Mouse (Mus musculus): ENCODE results near the gene Mrgpre.

The Mrgpre gene

DNA sequence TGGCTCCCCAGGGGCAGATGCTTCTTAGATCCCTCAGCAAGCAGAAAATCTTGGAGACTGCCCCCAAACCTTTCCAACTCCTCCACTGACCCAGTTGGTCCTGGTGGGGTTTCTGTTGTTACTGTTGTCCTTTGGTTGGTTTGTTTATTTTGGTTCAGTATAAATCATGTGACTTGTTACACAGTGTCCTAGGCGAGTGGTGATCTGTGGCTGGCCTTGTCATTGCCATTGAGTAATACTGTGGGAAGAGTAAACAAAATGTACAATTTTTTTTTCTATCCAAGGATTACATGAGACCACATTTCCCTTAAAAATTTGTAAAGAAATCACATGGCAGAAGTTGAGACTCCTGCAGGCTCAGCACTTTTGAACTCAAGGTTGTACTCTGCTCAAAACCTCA, 14.8 kb downstream of the Mrgpre start:
- no peak for DNase-seq

- DNase-seq: no peak
Observed at GRCm38 (mm10) chr7:143768267-143768666, 16.0 kb downstream of the Mrgpre start.

- DNase-seq: no peak
Observed at GRCm38 (mm10) chr7:143766893-143767292, 17.4 kb downstream of the Mrgpre start, which contains the start of gene Mrgprg. Mrgprg (minus strand) TSS chr7:143766993.

GRCm38 (mm10) chr7:143764876-143765530, 19.3 kb downstream of the Mrgpre start:
- no peak for DNase-seq

- no peak for DNase-seq
Observed at GRCm38 (mm10) chr7:143763794-143764193, 20.5 kb downstream of the Mrgpre start.

GRCm38 (mm10) chr7:143758956-143759355, 25.3 kb downstream of the Mrgpre start:
- DNase-seq: no peak

DNA sequence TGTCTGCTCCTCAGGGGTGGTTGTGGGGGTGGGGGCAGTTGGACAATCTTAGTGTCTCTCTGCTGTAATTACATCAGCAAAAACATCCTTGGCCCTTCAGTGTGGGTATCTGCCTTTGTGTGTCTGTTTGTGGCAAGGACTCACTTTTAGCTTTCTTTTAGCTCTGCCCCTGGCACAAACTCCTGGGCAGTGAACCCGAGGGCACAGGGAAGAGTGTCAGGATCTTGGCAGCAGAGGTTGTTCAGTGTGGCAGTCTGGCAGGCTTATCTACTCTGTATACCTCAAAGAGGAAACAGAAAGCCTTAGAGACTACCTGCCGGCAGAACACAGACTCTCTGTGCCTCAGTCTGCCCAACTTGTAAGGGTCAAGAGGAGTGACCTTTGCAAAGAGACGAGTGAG, 26.6 kb downstream of the Mrgpre start:
- DNase-seq: no peak

- DNase-seq: peak; percentile 64
Observed at GRCm38 (mm10) chr7:143757027-143757390, 27.3 kb downstream of the Mrgpre start.

GRCm38 (mm10) chr7:143756125-143757026, 27.9 kb downstream of the Mrgpre start, which contains the start of gene Osbpl5:
Osbpl5 (minus strand) TSS chr7:143756985.
- no peak for DNase-seq

GRCm38 (mm10) chr7:143755357-143756124, 28.8 kb downstream of the Mrgpre start:
- DNase-seq: no peak

DNA sequence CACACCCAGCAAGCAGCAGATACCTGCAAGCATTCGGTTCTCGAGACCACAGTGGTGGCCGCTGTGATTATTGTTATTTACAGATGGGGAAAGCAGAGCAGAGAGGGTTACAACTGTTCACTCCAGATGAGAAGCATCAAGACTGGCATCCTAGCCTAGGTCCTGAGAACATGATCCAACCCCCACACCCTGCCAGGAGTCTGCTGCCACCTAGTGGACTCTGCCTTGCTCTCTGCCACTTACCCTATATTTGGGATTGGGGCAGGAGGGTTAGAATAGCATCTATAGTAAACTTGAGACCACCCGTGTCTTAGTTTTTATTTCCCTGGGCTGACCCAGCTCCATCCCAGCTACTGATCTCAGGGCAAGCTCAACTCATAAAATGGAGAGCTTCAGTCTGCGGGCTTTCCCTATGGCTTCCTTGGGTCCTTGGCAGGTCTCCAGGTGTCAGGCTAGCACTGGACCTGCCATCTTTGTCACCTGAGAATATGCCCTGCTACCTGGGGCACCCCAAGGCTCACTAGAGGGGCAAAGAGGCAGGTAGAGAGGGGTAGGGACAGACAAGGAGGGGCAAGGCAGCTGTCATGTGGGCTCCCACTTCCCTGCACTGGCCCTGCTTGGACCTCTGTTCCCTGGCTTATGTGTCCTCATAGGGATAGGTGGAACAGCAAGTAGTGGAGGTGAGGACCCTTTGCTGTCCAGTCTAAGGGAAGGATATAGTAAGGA, 30.1 kb downstream of the Mrgpre start:
- DNase-seq: peak; percentile 52

DNA sequence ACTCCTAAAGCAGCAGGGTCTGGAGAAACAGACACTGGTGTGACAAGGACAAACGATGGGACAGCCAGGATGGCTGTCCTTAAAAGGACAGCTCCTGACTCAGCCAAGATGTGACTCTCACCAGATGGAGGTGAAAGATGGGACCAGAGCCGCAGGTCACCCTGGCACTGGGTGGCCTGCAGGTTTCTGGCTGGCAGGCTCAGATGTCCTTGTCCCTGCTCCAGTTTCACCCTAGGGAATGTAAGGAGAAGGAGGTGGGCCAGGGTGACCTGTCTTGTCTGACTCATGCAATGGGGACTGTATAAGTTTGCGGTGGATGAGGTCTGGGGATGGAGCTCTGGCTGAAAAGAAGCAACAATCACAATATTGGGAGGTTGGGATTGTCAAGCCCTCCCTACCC, 31.7 kb downstream of the Mrgpre start:
- no peak for DNase-seq

DNA sequence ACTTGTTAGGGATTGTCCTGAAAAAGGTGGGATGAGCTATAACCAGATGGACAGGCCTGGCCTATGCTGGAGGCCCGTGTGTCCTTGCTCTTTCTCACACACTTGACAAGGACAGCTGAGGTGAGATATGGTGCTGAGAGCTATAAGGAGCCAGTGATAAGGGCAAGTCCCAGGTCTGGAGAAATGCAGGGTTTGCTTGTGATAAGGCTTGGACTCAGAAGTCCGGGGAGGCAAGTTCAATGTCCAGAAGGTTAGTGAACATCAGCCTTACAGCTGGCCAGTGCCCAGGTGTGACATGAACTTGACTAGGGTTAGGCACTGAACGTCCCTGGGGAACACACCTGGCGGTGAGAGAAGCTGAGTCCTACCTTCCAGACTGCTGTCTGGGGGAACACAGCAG, 32.2 kb downstream of the Mrgpre start:
- no peak for DNase-seq

- DNase-seq: no peak
Observed at GRCm38 (mm10) chr7:143751380-143751779, 32.9 kb downstream of the Mrgpre start.

- no peak for DNase-seq
Observed at GRCm38 (mm10) chr7:143749045-143749444, 35.3 kb downstream of the Mrgpre start.

GRCm38 (mm10) chr7:143748041-143748868, 36.0 kb downstream of the Mrgpre start:
- peak; percentile 93 for DNase-seq

- no peak for DNase-seq
Observed at GRCm38 (mm10) chr7:143740653-143741052, 43.6 kb downstream of the Mrgpre start.

- peak; percentile 81 for DNase-seq
Observed at GRCm38 (mm10) chr7:143739511-143740461, 44.5 kb downstream of the Mrgpre start.

- DNase-seq: peak; percentile 16
Observed at GRCm38 (mm10) chr7:143738601-143739006, 45.7 kb downstream of the Mrgpre start.

GRCm38 (mm10) chr7:143738194-143738593, 46.1 kb downstream of the Mrgpre start:
- peak; percentile 32 for DNase-seq
